Mouse (Mus musculus): ENCODE data around the gene Kirrel. TPM values are rescaled to one million over a fixed set of nuclear protein-coding genes. Genes with fewer than 3 reads are reported as not detected.

The Kirrel gene
- polyA plus RNA-seq, 1 experiment from 2014 or later: 3.5 TPM

DNA sequence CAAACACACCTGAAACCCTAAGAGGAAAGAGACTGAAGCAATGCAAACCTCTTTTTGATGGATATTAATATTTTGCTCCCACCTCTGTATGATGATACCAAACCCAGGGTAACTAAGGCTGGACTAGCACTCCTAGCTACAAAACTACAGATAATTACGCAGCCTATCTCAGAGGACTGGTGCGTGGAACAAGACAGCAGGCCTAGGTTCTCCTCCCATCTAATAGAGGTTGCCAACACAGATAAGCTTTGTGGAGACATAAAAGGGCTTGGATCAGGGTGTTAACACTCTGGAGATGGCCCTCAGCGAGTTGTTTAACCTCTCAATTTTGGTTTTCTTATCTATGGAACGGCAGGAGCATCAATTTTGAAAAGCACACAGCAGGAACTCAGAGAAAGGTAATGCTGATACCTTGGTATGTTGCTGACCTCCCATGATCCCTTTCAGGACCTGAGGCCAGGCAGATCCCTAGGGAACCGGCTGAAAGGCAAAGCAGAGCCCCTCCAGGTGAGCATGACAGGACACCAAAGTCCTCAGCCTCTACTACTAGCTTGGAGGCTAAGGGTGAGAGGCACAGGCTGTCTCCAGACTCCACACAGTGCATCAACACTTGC lies 5.0 kb downstream of the Kirrel start:
- H3K27ac ChIP-seq (ENCODE audit: low read length): no peak overlapping the region
- H3K9ac ChIP-seq (replicated peaks; ENCODE audit: low read depth): no peak overlapping the region
- TF ChIP-seq CTCF (IDR thresholded peaks at IDR 0.05) (no peak), EP300 (IDR thresholded peaks at IDR 0.05) (no peak)
- no peaks in the 10 kb centered on the region for H3K9me3 ChIP-seq (ENCODE audit: low read length)
- peaks cover 22% of the 10 kb centered on the region for H3K4me1 ChIP-seq (ENCODE audit: insufficient read depth, low read depth, low read length)
- H3K36me3 ChIP-seq (ENCODE audit: insufficient read depth, low read length): no peaks in the 10 kb centered on the region
- 60% methylated on average over 5 of the region's 5 CpGs for WGBS
- no peak overlapping the region for H3K4me2 ChIP-seq (replicated peaks; ENCODE audit: low read depth, low read length)
- no peak for ATAC-seq
- no peak overlapping the region for H3K4me3 ChIP-seq (ENCODE audit: low read depth, low read length)
- DNase-seq (ENCODE audit: low spot score): no peak
- no peaks in the 10 kb centered on the region for H3K27me3 ChIP-seq (replicated peaks; ENCODE audit: insufficient read depth, low read length)

DNA sequence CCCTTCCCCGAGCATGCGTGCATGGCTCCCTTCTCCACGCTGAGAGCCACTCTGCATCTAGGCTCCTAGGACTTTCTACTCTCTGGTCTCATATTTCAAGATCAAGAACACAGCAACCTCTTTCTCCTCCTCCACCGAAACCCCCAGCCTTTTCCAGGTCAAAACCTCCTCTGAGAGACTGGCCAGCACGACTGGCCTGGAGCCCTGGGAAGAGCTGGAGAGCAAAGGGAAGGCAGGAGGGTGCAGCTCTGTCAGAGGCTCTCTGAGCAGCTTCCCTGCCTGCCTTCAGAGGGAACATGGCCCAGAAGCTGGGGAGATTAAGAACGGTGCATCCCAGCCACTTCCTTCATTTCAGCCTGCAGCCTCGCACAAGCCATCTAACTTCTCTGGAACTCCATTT lies 5.8 kb downstream of the Kirrel start:
- Histone ChIP-seq H3K4me3 (ENCODE audit: low read depth, low read length) (no peak overlapping the region), H3K9ac (replicated peaks; ENCODE audit: low read depth) (no peak overlapping the region), H3K4me2 (replicated peaks; ENCODE audit: low read depth, low read length) (no peak overlapping the region), H3K4me1 (ENCODE audit: insufficient read depth, low read depth, low read length) (peaks cover 22% of the 10 kb centered on the region), H3K9me3 (ENCODE audit: low read length) (no peaks in the 10 kb centered on the region), H3K36me3 (ENCODE audit: insufficient read depth, low read length) (no peaks in the 10 kb centered on the region), H3K27ac (ENCODE audit: low read length) (no peak overlapping the region), H3K27me3 (replicated peaks; ENCODE audit: insufficient read depth, low read length) (no peaks in the 10 kb centered on the region)
- DNase-seq (ENCODE audit: low spot score): no peak
- ATAC-seq: no peak
- WGBS: 42% methylated on average over 7 of the region's 7 CpGs
- TF ChIP-seq EP300 (IDR thresholded peaks at IDR 0.05) (no peak), CTCF (IDR thresholded peaks at IDR 0.05) (no peak)

DNA sequence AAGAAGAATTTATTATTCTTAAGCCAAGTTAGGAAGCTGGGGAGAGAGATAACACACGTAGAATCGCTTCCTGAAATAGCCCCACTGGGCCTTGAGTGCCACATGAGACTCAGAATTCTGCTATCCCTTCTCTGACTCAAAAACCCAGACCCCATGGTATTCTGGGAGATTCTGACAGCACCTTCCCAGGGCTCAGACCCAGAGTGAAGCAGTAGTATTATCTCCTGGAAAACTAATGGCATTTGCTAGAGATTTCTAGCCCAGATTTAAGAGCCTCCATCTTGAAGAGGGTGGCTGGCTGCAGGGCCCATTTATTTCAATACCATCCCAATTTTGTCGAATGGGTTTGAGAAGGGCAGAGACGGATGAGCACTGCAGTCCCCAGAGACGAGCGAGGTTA lies 6.9 kb downstream of the Kirrel start:
- H3K4me2 ChIP-seq (replicated peaks; ENCODE audit: low read depth, low read length): no peak overlapping the region
- H3K36me3 ChIP-seq (ENCODE audit: insufficient read depth, low read length): no peaks in the 10 kb centered on the region
- no peak for TF ChIP-seq CTCF (IDR thresholded peaks at IDR 0.05)
- TF ChIP-seq EP300 (IDR thresholded peaks at IDR 0.05): no peak
- H3K4me1 ChIP-seq (ENCODE audit: insufficient read depth, low read depth, low read length): peaks cover 15% of the 10 kb centered on the region
- no peak overlapping the region for H3K9ac ChIP-seq (replicated peaks; ENCODE audit: low read depth)
- H3K4me3 ChIP-seq (ENCODE audit: low read depth, low read length): no peak overlapping the region
- ATAC-seq: no peak
- 68% methylated on average over 6 of the region's 6 CpGs for WGBS
- DNase-seq (ENCODE audit: low spot score): no peak
- no peak overlapping the region for H3K27ac ChIP-seq (ENCODE audit: low read length)
- no peaks in the 10 kb centered on the region for H3K27me3 ChIP-seq (replicated peaks; ENCODE audit: insufficient read depth, low read length)
- H3K9me3 ChIP-seq (ENCODE audit: low read length): no peaks in the 10 kb centered on the region

DNA sequence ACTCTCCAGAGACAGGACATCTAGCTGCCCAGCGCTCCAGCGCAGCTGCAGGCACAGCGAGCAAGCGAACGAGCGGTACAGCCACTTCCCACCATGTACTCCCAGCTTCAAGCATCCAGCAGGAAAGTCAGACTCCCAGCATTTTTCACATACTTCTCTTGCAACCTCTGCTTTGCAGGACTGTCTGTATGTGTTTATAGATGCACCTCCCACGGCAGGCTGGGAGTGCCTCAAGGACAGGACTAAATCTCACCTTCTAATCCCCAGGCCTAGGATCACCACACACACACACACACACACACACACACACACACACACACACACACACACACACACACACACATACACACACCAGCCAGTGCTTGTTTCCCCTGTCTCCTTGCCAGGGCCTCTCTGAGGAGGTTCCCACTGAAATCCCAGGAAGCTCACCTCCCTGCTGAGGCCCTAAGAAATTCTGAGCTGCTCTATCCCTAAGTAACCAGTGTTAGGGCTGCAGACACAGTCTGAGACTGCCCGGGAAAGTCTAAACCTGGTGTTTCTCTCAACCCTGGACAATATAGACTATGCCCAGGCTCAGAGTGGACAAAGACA lies 9.2 kb downstream of the Kirrel start:
- 22% methylated on average over 8 of the region's 8 CpGs for WGBS
- H3K36me3 ChIP-seq (ENCODE audit: insufficient read depth, low read length): no peaks in the 10 kb centered on the region
- DNase-seq (ENCODE audit: low spot score) (no peak), ATAC-seq (no peak; the same call in 1 of the 2 replicates)
- peaks cover 8% of the 10 kb centered on the region; the same call in 1 of the 2 replicates for H3K4me1 ChIP-seq (ENCODE audit: insufficient read depth, low read depth, low read length)
- no peaks in the 10 kb centered on the region for H3K27me3 ChIP-seq (replicated peaks; ENCODE audit: insufficient read depth, low read length)
- TF ChIP-seq EP300 (IDR thresholded peaks at IDR 0.05) (no peak), CTCF (IDR thresholded peaks at IDR 0.05) (no peak)
- H3K9ac ChIP-seq (replicated peaks; ENCODE audit: low read depth): no peak overlapping the region
- H3K4me3 ChIP-seq (ENCODE audit: low read depth, low read length): no peak overlapping the region
- no peak overlapping the region for H3K4me2 ChIP-seq (replicated peaks; ENCODE audit: low read depth, low read length)
- no peak overlapping the region for H3K27ac ChIP-seq (ENCODE audit: low read length)
- no peaks in the 10 kb centered on the region for H3K9me3 ChIP-seq (ENCODE audit: low read length)

DNA sequence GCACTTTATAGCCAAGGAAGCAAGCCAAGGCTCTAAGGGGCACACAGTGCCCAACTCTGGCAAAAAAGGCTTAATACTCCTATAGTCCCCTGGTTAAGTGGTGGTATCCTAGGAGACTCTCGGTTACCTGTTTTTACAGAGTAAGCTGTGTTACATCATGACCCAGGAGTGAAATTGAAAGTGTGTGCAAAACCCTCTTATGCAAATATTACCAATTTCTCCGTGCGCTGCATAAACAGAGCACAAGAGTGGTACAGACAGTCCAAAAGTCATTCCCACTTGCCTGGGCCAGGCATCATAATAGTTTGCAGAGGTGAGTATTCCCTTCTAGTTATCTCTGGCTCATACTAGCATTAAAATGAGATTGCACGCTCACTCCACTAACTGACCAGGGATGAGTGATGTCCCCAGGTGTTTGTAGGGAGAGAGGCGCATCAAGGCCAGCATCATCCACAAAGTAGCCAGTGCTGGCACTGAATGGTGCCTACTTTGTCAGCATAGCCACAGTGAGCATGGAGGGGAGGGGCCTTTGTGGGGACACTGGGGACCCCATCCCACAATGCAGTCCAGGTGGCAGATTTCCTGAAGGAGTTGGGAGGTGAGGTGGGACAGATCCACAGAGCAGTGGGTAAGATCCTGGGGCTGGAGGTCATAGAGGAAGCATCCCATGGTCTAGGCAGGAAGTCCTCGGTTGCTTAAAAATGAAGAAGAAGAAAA lies 10.3 kb downstream of the Kirrel start:
- H3K36me3 ChIP-seq (ENCODE audit: insufficient read depth, low read length): no peaks in the 10 kb centered on the region
- 66% methylated on average over 6 of the region's 6 CpGs for WGBS
- H3K9me3 ChIP-seq (ENCODE audit: low read length): no peaks in the 10 kb centered on the region
- H3K4me3 ChIP-seq (ENCODE audit: low read depth, low read length): no peak overlapping the region
- H3K4me2 ChIP-seq (replicated peaks; ENCODE audit: low read depth, low read length): no peak overlapping the region
- H3K4me1 ChIP-seq (ENCODE audit: insufficient read depth, low read depth, low read length): peaks cover 10% of the 10 kb centered on the region; the same call in 1 of the 2 replicates
- H3K9ac ChIP-seq (replicated peaks; ENCODE audit: low read depth): no peak overlapping the region
- ATAC-seq (peak; percentile 43), DNase-seq (ENCODE audit: low spot score) (peak; percentile 44)
- H3K27me3 ChIP-seq (replicated peaks; ENCODE audit: insufficient read depth, low read length): no peaks in the 10 kb centered on the region
- TF ChIP-seq CTCF (IDR thresholded peaks at IDR 0.05): no peak
- TF ChIP-seq EP300 (IDR thresholded peaks at IDR 0.05): no peak
- no peak overlapping the region for H3K27ac ChIP-seq (ENCODE audit: low read length)

DNA sequence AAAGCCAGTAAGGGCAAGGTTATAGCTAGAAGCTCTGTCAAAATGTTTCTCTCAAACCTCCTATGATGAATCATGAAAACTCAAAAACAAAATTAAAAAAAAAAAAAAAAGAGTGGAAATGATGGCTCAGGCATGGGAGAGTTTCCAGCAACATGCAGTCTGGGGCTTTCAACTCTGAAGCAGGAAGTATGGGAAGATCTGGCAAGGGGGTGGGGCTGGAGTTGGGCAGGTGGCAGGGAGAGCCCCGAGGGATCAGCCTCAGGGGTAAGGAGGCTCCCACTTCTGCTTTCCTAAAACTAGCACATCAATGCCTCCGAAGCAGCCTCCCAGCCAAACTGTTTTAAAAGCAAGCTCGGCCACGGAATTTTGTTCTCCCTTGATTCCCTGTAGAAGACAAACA lies 11.4 kb downstream of the Kirrel start:
- H3K4me3 ChIP-seq (ENCODE audit: low read depth, low read length): no peak overlapping the region

More for the DNA sequence above, 11.4 kb downstream of the Kirrel start:
- no peak overlapping the region for H3K27ac ChIP-seq (ENCODE audit: low read length)
- H3K36me3 ChIP-seq (ENCODE audit: insufficient read depth, low read length): no peaks in the 10 kb centered on the region
- TF ChIP-seq CTCF (IDR thresholded peaks at IDR 0.05) (no peak), EP300 (IDR thresholded peaks at IDR 0.05) (no peak)
- no peak overlapping the region for H3K9ac ChIP-seq (replicated peaks; ENCODE audit: low read depth)
- H3K9me3 ChIP-seq (ENCODE audit: low read length): no peaks in the 10 kb centered on the region
- no peak for ATAC-seq
- no peak overlapping the region for H3K4me2 ChIP-seq (replicated peaks; ENCODE audit: low read depth, low read length)
- WGBS: 53% methylated on average over 4 of the region's 4 CpGs
- H3K4me1 ChIP-seq (ENCODE audit: insufficient read depth, low read depth, low read length): peaks cover 15% of the 10 kb centered on the region; the same call in 1 of the 2 replicates
- DNase-seq (ENCODE audit: low spot score): no peak
- H3K27me3 ChIP-seq (replicated peaks; ENCODE audit: insufficient read depth, low read length): no peaks in the 10 kb centered on the region

Data from lung, postnatal 0 days (tissue).